Mouse (Mus musculus) kidney, embryonic 14.5 days (tissue): ENCODE measurements around the gene Otog. TPM values are rescaled to one million over a fixed set of nuclear protein-coding genes. Genes with fewer than 3 reads are reported as not detected.

Experiments used
- ATAC-seq: fragments of 200-750 bp; cut with Nextera tagmentation; 2 replicates; pipeline ENCODE4 v1.8.0; 2017; ENCODE audit warnings: moderate number of reproducible peaks, mild to moderate bottlenecking, moderate TSS enrichment, moderate library complexity; ENCODE audit not compliant: low FRiP score, low TSS enrichment
- H3K27ac ChIP-seq: fragments of 300-500 bp; sonication (generic); 2 replicates; pipeline ENCODE4 v1.5.1; 2014; ENCODE audit warnings: low read depth, mild to moderate bottlenecking, low read length, moderate library complexity, mixed read lengths
- H3K27me3 ChIP-seq: fragments of 300-500 bp; sonication (generic); 2 replicates; pipeline ENCODE4 v1.6.1; 2014; ENCODE audit warnings: mild to moderate bottlenecking, low read length; ENCODE audit not compliant: control insufficient read depth, insufficient read depth
- H3K36me3 ChIP-seq: fragments of 300-500 bp; sonication (generic); 2 replicates; pipeline ENCODE4 v1.6.1; 2014; ENCODE audit warnings: low read length, mixed read lengths; ENCODE audit not compliant: control insufficient read depth, insufficient read depth
- H3K4me1 ChIP-seq: fragments of 300-500 bp; sonication (generic); 2 replicates; pipeline ENCODE4 v1.6.1; 2014; ENCODE audit warnings: low read length, mixed read lengths; ENCODE audit not compliant: control insufficient read depth, insufficient read depth
- H3K4me2 ChIP-seq: fragments of 300-500 bp; sonication (generic); replicated peaks from 2 replicates; pipeline ENCODE4 v1.6.1; 2014; ENCODE audit warnings: low read depth, mild to moderate bottlenecking, low read length
- H3K4me3 ChIP-seq: fragments of 300-500 bp; sonication (generic); 2 replicates; pipeline ENCODE4 v1.5.1; 2014; ENCODE audit warnings: mild to moderate bottlenecking, low read length
- H3K9ac ChIP-seq: fragments of 300-500 bp; sonication (generic); 2 replicates; pipeline ENCODE4 v1.6.1; 2014; ENCODE audit warnings: low read depth, mild to moderate bottlenecking, low read length, moderate library complexity
- H3K9me3 ChIP-seq: fragments of 300-500 bp; sonication (generic); 2 replicates; pipeline ENCODE4 v1.6.1; 2016; ENCODE audit warnings: low read length; ENCODE audit not compliant: control insufficient read depth
- WGBS: fragments of 180-500 bp; shearing (Covaris S2); extraction: QIAGEN DNeasy Blood & Tissue Kit; methylation state at CpG from one replicate; pipeline ENCODE4 v1.1.7; 2014; 5-methylcytosine and 5-hydroxymethylcytosine counted together
- polyA plus RNA-seq: library from polyadenylated mRNA; unstranded; fragments of >200 nt; fragmentation: Nextera tagmentation; extraction: Ambion mirVana; gene quantifications from 2 replicates; pipeline ENCODE4 v1.2.1, GENCODE M21; 2014

The Otog gene
- polyA plus RNA-seq, 1 experiment from 2014 or later = 0.03 TPM

- H3K9ac ChIP-seq = no peak overlapping the region
- H3K4me1 ChIP-seq = no peaks in the 10 kb centered on the region
- ATAC-seq = no peak
- no peaks in the 10 kb centered on the region for H3K9me3 ChIP-seq
- H3K4me2 ChIP-seq = no peak overlapping the region
- no peak overlapping the region for H3K4me3 ChIP-seq
- H3K27ac ChIP-seq = no peak overlapping the region
- peaks cover 5% of the 10 kb centered on the region; the same call in 1 of the 2 replicates for H3K27me3 ChIP-seq
- 86% methylated on average over 4 of the region's 4 CpGs for WGBS
- no peaks in the 10 kb centered on the region for H3K36me3 ChIP-seq
Observed at GRCm38 (mm10) chr7:46286391-46286790, 45.6 kb downstream of the Otog start.

GRCm38 (mm10) chr7:46287051-46287450 is 46.3 kb downstream of the Otog start:
- Histone ChIP-seq H3K4me1 (no peaks in the 10 kb centered on the region), H3K9me3 (no peaks in the 10 kb centered on the region), H3K4me3 (no peak overlapping the region), H3K36me3 (no peaks in the 10 kb centered on the region), H3K4me2 (no peak overlapping the region), H3K27me3 (peaks cover 5% of the 10 kb centered on the region; the same call in 1 of the 2 replicates), H3K27ac (no peak overlapping the region), H3K9ac (no peak overlapping the region)
- WGBS = 28% methylated on average over 8 of the region's 8 CpGs
- ATAC-seq = no peak

- Histone ChIP-seq H3K4me2 (no peak overlapping the region), H3K27me3 (no peaks in the 10 kb centered on the region), H3K4me3 (no peak overlapping the region), H3K4me1 (no peaks in the 10 kb centered on the region), H3K9ac (no peak overlapping the region), H3K36me3 (no peaks in the 10 kb centered on the region), H3K27ac (no peak overlapping the region), H3K9me3 (no peaks in the 10 kb centered on the region)
- 50% methylated on average over 6 of the region's 6 CpGs for WGBS
- no peak for ATAC-seq
Observed at GRCm38 (mm10) chr7:46296330-46296729, 55.5 kb downstream of the Otog start.

GRCm38 (mm10) chr7:46301031-46301632 is 60.3 kb downstream of the Otog start:
- ATAC-seq = no peak
- H3K27ac ChIP-seq = no peak overlapping the region
- WGBS = 73% methylated on average over 12 of the region's 12 CpGs
- no peaks in the 10 kb centered on the region for H3K4me1 ChIP-seq
- H3K9me3 ChIP-seq = no peaks in the 10 kb centered on the region
- H3K9ac ChIP-seq = no peak overlapping the region
- H3K4me2 ChIP-seq = no peak overlapping the region
- H3K4me3 ChIP-seq = no peak overlapping the region
- H3K27me3 ChIP-seq = no peaks in the 10 kb centered on the region
- no peaks in the 10 kb centered on the region for H3K36me3 ChIP-seq

- Histone ChIP-seq H3K4me2 (no peak overlapping the region), H3K36me3 (no peaks in the 10 kb centered on the region), H3K4me3 (no peak overlapping the region), H3K9me3 (no peaks in the 10 kb centered on the region), H3K27ac (no peak overlapping the region), H3K4me1 (peaks cover 12% of the 10 kb centered on the region), H3K9ac (no peak overlapping the region), H3K27me3 (no peaks in the 10 kb centered on the region)
- 34% methylated on average over 6 of the region's 6 CpGs for WGBS
- no peak for ATAC-seq
Observed at GRCm38 (mm10) chr7:46313486-46313885, 72.7 kb downstream of the Otog start.

GRCm38 (mm10) chr7:46314220-46315009 is 73.6 kb downstream of the Otog start:
- Histone ChIP-seq H3K36me3 (no peaks in the 10 kb centered on the region), H3K4me2 (no peak overlapping the region)
- no peak for ATAC-seq

GRCm38 (mm10) chr7:46315692-46316091 is 74.9 kb downstream of the Otog start:
- no peaks in the 10 kb centered on the region for H3K27me3 ChIP-seq
- H3K9me3 ChIP-seq = no peaks in the 10 kb centered on the region
- H3K36me3 ChIP-seq = no peaks in the 10 kb centered on the region
- H3K27ac ChIP-seq = no peak overlapping the region
- H3K4me1 ChIP-seq = peaks cover 12% of the 10 kb centered on the region
- WGBS = 46% methylated on average over 4 of the region's 4 CpGs
- no peak overlapping the region for H3K4me3 ChIP-seq
- no peak overlapping the region for H3K9ac ChIP-seq
- no peak for ATAC-seq
- H3K4me2 ChIP-seq = no peak overlapping the region

More at GRCm38 (mm10) chr7:46314220-46315009, 73.6 kb downstream of the Otog start:
- Histone ChIP-seq H3K9ac (no peak overlapping the region), H3K9me3 (no peaks in the 10 kb centered on the region), H3K27ac (no peak overlapping the region), H3K27me3 (no peaks in the 10 kb centered on the region), H3K4me3 (no peak overlapping the region), H3K4me1 (peaks cover 12% of the 10 kb centered on the region)
- 44% methylated on average over 6 of the region's 6 CpGs for WGBS

GRCm38 (mm10) chr7:46316948-46317347 is 76.2 kb downstream of the Otog start:
- WGBS = 13% methylated on average over 7 of the region's 7 CpGs
- ATAC-seq = peak; percentile 94
- Histone ChIP-seq H3K4me2 (no peak overlapping the region), H3K4me3 (no peak overlapping the region), H3K27me3 (no peaks in the 10 kb centered on the region), H3K9ac (no peak overlapping the region), H3K4me1 (peaks cover 12% of the 10 kb centered on the region), H3K9me3 (no peaks in the 10 kb centered on the region), H3K36me3 (no peaks in the 10 kb centered on the region), H3K27ac (peak overlapping the region; percentile 37; the same call in 1 of the 2 replicates)

GRCm38 (mm10) chr7:46321242-46321641 is 80.5 kb downstream of the Otog start:
- Histone ChIP-seq H3K27ac (no peak overlapping the region), H3K27me3 (no peaks in the 10 kb centered on the region), H3K4me1 (peaks cover 12% of the 10 kb centered on the region), H3K9me3 (no peaks in the 10 kb centered on the region), H3K4me3 (no peak overlapping the region), H3K4me2 (no peak overlapping the region), H3K36me3 (no peaks in the 10 kb centered on the region), H3K9ac (no peak overlapping the region)
- no peak for ATAC-seq
- 85% methylated on average over 3 of the region's 3 CpGs for WGBS
